8 mouse cellular contexts compared by ENCODE assay signal in genomic region chr2:112812637-112813402, GRCm38 (mm10).
A peak's percentile ranks its signal among the peaks of the same experiment; 100 is the strongest.
DNase-seq lines count a peak whose midpoint lies in the region; ATAC-seq and TF ChIP-seq lines count a peak whose summit lies in the region.

No protein-coding gene starts in this region.

- no peak for TF ChIP-seq POLR2A in thymus, adult 2 months (IDR thresholded peaks at IDR 0.05; ENCODE audit: control insufficient read depth, extremely low read depth, insufficient read depth, low read length, poor library complexity)

- no peak overlapping the region for H3K4me3 ChIP-seq in hindbrain, embryonic 13.5 days
- no peak overlapping the region for H3K4me3 ChIP-seq in stomach, postnatal 0 days (ENCODE audit: low read depth, low read length)
- H3K4me3 ChIP-seq in thymus, adult 2 months (ENCODE audit: control insufficient read depth, insufficient read depth, low read length): no peak overlapping the region

- no peaks in the 10 kb centered on the region for H3K27me3 ChIP-seq in hindbrain, embryonic 13.5 days
- H3K27me3 ChIP-seq in stomach, postnatal 0 days (ENCODE audit: control insufficient read depth, insufficient read depth, low read length): no peaks in the 10 kb centered on the region
- no peaks in the 10 kb centered on the region for H3K27me3 ChIP-seq in thymus, adult 2 months (ENCODE audit: control insufficient read depth, insufficient read depth, low read length)

- no peak overlapping the region for H3K9ac ChIP-seq in hindbrain, embryonic 13.5 days
- no peak overlapping the region for H3K9ac ChIP-seq in stomach, postnatal 0 days (ENCODE audit: low read length)

- H3K4me2 ChIP-seq in hindbrain, embryonic 13.5 days: no peak overlapping the region
- no peak overlapping the region for H3K4me2 ChIP-seq in stomach, postnatal 0 days (replicated peaks; ENCODE audit: low read depth)

- 71% methylated on average over 5 of the region's 5 CpGs for WGBS in hindbrain, embryonic 13.5 days
- WGBS in stomach, postnatal 0 days: 74% methylated on average over 5 of the region's 5 CpGs
- WGBS in thymus, adult 2 months: 72% methylated on average over 5 of the region's 5 CpGs

- no peak for TF ChIP-seq EP300 in stomach, postnatal 0 days (optimal IDR thresholded peaks at IDR 0.05)

- H3K36me3 ChIP-seq in hindbrain, embryonic 13.5 days: no peaks in the 10 kb centered on the region
- no peaks in the 10 kb centered on the region for H3K36me3 ChIP-seq in stomach, postnatal 0 days (ENCODE audit: control insufficient read depth, insufficient read depth, low read length)
- H3K36me3 ChIP-seq in thymus, adult 2 months (ENCODE audit: control insufficient read depth, insufficient read depth, low read length): no peaks in the 10 kb centered on the region

- H3K27ac ChIP-seq in hindbrain, embryonic 13.5 days: no peak overlapping the region
- no peak overlapping the region for H3K27ac ChIP-seq in stomach, postnatal 0 days (replicated peaks)
- no peak overlapping the region for H3K27ac ChIP-seq in thymus, adult 2 months (ENCODE audit: control insufficient read depth, insufficient read depth, low read length)

- peak; percentile 63 for TF ChIP-seq CTCF in stomach, postnatal 0 days (IDR thresholded peaks at IDR 0.05; ENCODE audit: low read depth)
- TF ChIP-seq CTCF in thymus, adult 2 months (IDR thresholded peaks at IDR 0.05; ENCODE audit: borderline replicate concordance, control insufficient read depth, extremely low read depth, insufficient read depth, low read length, poor library complexity): no peak

- ATAC-seq in hindbrain, embryonic 13.5 days (ENCODE audit: low FRiP score): peak; percentile 76
- ATAC-seq in stomach, postnatal 0 days (ENCODE audit: low FRiP score, low TSS enrichment): no peak

- H3K9me3 ChIP-seq in hindbrain, embryonic 13.5 days: no peaks in the 10 kb centered on the region
- no peaks in the 10 kb centered on the region for H3K9me3 ChIP-seq in stomach, postnatal 0 days (ENCODE audit: control insufficient read depth, low read length)

- DNase-seq in embryo, embryonic 10 days (ENCODE audit: low spot score): peak; percentile 23
- DNase-seq in embryo, embryonic 9.5 days (ENCODE audit: extremely low spot score): no peak
- DNase-seq in right cerebral cortex, adult 2 months (ENCODE audit: low spot score in 2 of 2): peak; percentile 19 to 44
- no peak for DNase-seq in right cerebral cortex, postnatal 25 days
- no peak for DNase-seq in stomach, postnatal 0 days (ENCODE audit: low spot score)
- DNase-seq in adrenal gland, adult 2 months: no peak
- DNase-seq in thymus, adult 2 months: no peak

- no peaks in the 10 kb centered on the region for H3K4me1 ChIP-seq in hindbrain, embryonic 13.5 days (replicated peaks)
- H3K4me1 ChIP-seq in stomach, postnatal 0 days (replicated peaks; ENCODE audit: control insufficient read depth, insufficient read depth): no peaks in the 10 kb centered on the region
- no peaks in the 10 kb centered on the region for H3K4me1 ChIP-seq in thymus, adult 2 months (replicated peaks; ENCODE audit: control insufficient read depth, insufficient read depth, low read length)

Comparison
In these comparisons a context has a peak if more than half of its experiments do, and no peak if none do; other contexts are left out.
1. DNase-seq: peak in embryo, embryonic 10 days (single experiment) and right cerebral cortex, adult 2 months (2 of 2); none in embryo, embryonic 9.5 days (single experiment), right cerebral cortex, postnatal 25 days (single experiment), stomach, postnatal 0 days (single experiment), adrenal gland, adult 2 months (single experiment) and thymus, adult 2 months (single experiment).